In the genomic region with DNA sequence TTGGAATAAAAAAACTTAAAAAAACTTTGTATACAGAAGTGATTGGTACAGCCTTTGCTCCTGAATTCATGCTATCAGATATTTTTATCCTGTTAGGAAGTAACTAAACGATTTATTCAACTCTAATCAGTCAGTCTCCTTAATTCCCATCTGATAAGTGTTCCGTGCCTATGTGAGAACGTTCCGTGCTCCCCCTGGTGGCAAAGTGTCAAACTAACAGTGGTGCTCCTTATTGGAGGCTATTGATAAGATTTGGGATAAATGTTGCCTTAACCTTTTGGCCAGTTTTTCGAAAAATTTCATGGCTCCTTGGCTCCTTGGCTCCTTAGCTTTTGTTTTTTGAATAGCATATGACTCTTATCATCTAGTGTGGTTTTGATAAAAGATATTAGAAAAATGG, we compare ENCODE assay signal across 9 mouse cellular contexts.
A peak's percentile ranks its signal among the peaks of the same experiment; 100 is the strongest.
DNase-seq lines count a peak whose midpoint lies in the region; ATAC-seq and TF ChIP-seq lines count a peak whose summit lies in the region.
"Had no signal": no experiment of that assay in that cellular context is flagged by ENCODE, and none has a peak within 500 bp of the region (broad histone marks: within the 10 kb centered on the region; RNA-seq: fewer than 3 reads in every experiment).

No protein-coding gene starts in this region.

- H3K4me2 ChIP-seq in forebrain, embryonic 11.5 days (ENCODE audit: low read depth, low read length, severe bottlenecking): no peak overlapping the region
- H3K4me2 ChIP-seq in forebrain, embryonic 16.5 days (ENCODE audit: low read length): no peak overlapping the region
- no peak overlapping the region for H3K4me2 ChIP-seq in forebrain, embryonic 15.5 days (replicated peaks)
- H3K4me2 ChIP-seq: hindbrain, embryonic 15.5 days had no signal

- no peaks in the 10 kb centered on the region for H3K4me1 ChIP-seq in forebrain, embryonic 11.5 days (replicated peaks; ENCODE audit: control insufficient read depth, insufficient read depth, low read length)
- no peaks in the 10 kb centered on the region for H3K4me1 ChIP-seq in forebrain, embryonic 16.5 days (replicated peaks; ENCODE audit: control insufficient read depth, insufficient read depth, low read length)
- no peaks in the 10 kb centered on the region for H3K4me1 ChIP-seq in forebrain, embryonic 15.5 days
- H3K4me1 ChIP-seq in spleen, adult 2 months (ENCODE audit: control insufficient read depth, insufficient read depth, insufficient read length): no peaks in the 10 kb centered on the region
- H3K4me1 ChIP-seq: hindbrain, embryonic 15.5 days had no signal

- TF ChIP-seq CTCF in spleen, adult 2 months (IDR thresholded peaks at IDR 0.05; ENCODE audit: extremely low read depth, insufficient read depth, insufficient read length, insufficient replicate concordance): peak; percentile 47; the same call in 1 of the 2 replicates

- peaks cover 2% of the 10 kb centered on the region; the same call in 1 of the 2 replicates for H3K27me3 ChIP-seq in forebrain, embryonic 11.5 days (ENCODE audit: control insufficient read depth, insufficient read depth, low read length)
- H3K27me3 ChIP-seq in forebrain, embryonic 16.5 days (replicated peaks; ENCODE audit: control insufficient read depth, insufficient read depth, low read length): no peaks in the 10 kb centered on the region
- H3K27me3 ChIP-seq in forebrain, embryonic 15.5 days: no peaks in the 10 kb centered on the region
- H3K27me3 ChIP-seq in spleen, adult 2 months (ENCODE audit: control insufficient read depth, insufficient read depth, low read length): no peaks in the 10 kb centered on the region

- no peak overlapping the region for H3K27ac ChIP-seq in forebrain, embryonic 11.5 days (ENCODE audit: low read depth, low read length)
- no peak overlapping the region for H3K27ac ChIP-seq in forebrain, embryonic 16.5 days (ENCODE audit: low read length)
- no peak overlapping the region for H3K27ac ChIP-seq in forebrain, embryonic 15.5 days (replicated peaks)
- no peak overlapping the region for H3K27ac ChIP-seq in spleen, adult 2 months (ENCODE audit: insufficient read depth, low read length)
- H3K27ac ChIP-seq: hindbrain, embryonic 15.5 days had no signal

- H3K9ac ChIP-seq in forebrain, embryonic 11.5 days (ENCODE audit: low read length): no peak overlapping the region
- no peak overlapping the region for H3K9ac ChIP-seq in forebrain, embryonic 16.5 days (replicated peaks; ENCODE audit: low read depth, low read length)
- no peak overlapping the region for H3K9ac ChIP-seq in forebrain, embryonic 15.5 days (replicated peaks)
- H3K9ac ChIP-seq: hindbrain, embryonic 15.5 days had no signal

- 13% methylated on average over 5 of the region's 5 CpGs for WGBS in forebrain, embryonic 11.5 days
- WGBS in forebrain, embryonic 16.5 days: 13% methylated on average over 5 of the region's 5 CpGs
- 9% methylated on average over 5 of the region's 5 CpGs for WGBS in forebrain, embryonic 15.5 days
- 6% methylated on average over 5 of the region's 5 CpGs for WGBS in large intestine, adult 2 months
- WGBS in spleen, adult 2 months: 12% methylated on average over 5 of the region's 5 CpGs

- no peaks in the 10 kb centered on the region for H3K36me3 ChIP-seq in forebrain, embryonic 11.5 days (ENCODE audit: control insufficient read depth, insufficient read depth, low read length)
- H3K36me3 ChIP-seq in forebrain, embryonic 16.5 days (ENCODE audit: control insufficient read depth, insufficient read depth): no peaks in the 10 kb centered on the region
- H3K36me3 ChIP-seq in forebrain, embryonic 15.5 days: no peaks in the 10 kb centered on the region
- H3K36me3 ChIP-seq in spleen, adult 2 months (ENCODE audit: control insufficient read depth, insufficient read depth, low read length): no peaks in the 10 kb centered on the region
- H3K36me3 ChIP-seq: hindbrain, embryonic 15.5 days had no signal

- 0 out of 2 replicates have a peak, but pooled peaks have one; percentile 49 for ATAC-seq in forebrain, embryonic 11.5 days (replicated peaks; ENCODE audit: low FRiP score)
- ATAC-seq in forebrain, embryonic 16.5 days: no peak
- ATAC-seq in forebrain, embryonic 15.5 days (replicated peaks): 0 out of 2 replicates have a peak, but pooled peaks have one; percentile 57

- H3K9me3 ChIP-seq in forebrain, embryonic 11.5 days (ENCODE audit: control insufficient read depth, low read length): no peaks in the 10 kb centered on the region
- H3K9me3 ChIP-seq in forebrain, embryonic 16.5 days (ENCODE audit: control insufficient read depth, low read length): no peaks in the 10 kb centered on the region
- H3K9me3 ChIP-seq in forebrain, embryonic 15.5 days: no peaks in the 10 kb centered on the region
- H3K9me3 ChIP-seq: hindbrain, embryonic 15.5 days had no signal

- peak; percentile 65 for DNase-seq in forebrain, embryonic 11.5 days (ENCODE audit: low spot score)
- peak; percentile 0 to 14 for DNase-seq in CD8-positive naive resting alpha-beta T cell, adult 2 months (ENCODE audit: low read depth in 2 of 2, low spot score in 2 of 2)
- DNase-seq in c-Kit-negative CD71-positive TER-119-positive erythroid progenitor cells, embryonic 14.5 days (ENCODE audit: low read depth, low spot score): peak; percentile 28
- DNase-seq in large intestine, adult 2 months (ENCODE audit: low read depth, low spot score): peak; percentile 8
- peak; percentile 64 for DNase-seq in lung, postnatal 10 days
- DNase-seq in spleen, adult 2 months (ENCODE audit: low read depth in 1 of 2, low spot score in 2 of 2): peak; percentile 7 to 44

- no peak overlapping the region for H3K4me3 ChIP-seq in forebrain, embryonic 11.5 days (ENCODE audit: low read depth, low read length)
- no peak overlapping the region for H3K4me3 ChIP-seq in forebrain, embryonic 16.5 days (replicated peaks; ENCODE audit: low read length)
- no peak overlapping the region for H3K4me3 ChIP-seq in forebrain, embryonic 15.5 days
- no peak overlapping the region for H3K4me3 ChIP-seq in spleen, adult 2 months (ENCODE audit: extremely low read depth, insufficient read depth, insufficient read length)
- H3K4me3 ChIP-seq: hindbrain, embryonic 15.5 days had no signal

- TF ChIP-seq POLR2A in spleen, adult 2 months (IDR thresholded peaks at IDR 0.05; ENCODE audit: low read depth, low read length): no peak

Comparison
In these comparisons a context has a peak if more than half of its experiments do, and no peak if none do; other contexts are left out.
1. DNase-seq: peak in every context shown above with its lines; median percentile 65 in forebrain, embryonic 11.5 days; 64 in lung, postnatal 10 days; 28 in c-Kit-negative CD71-positive TER-119-positive erythroid progenitor cells, embryonic 14.5 days; 26 in spleen, adult 2 months; 8 in large intestine, adult 2 months; 7 in CD8-positive naive resting alpha-beta T cell, adult 2 months.